Mouse (Mus musculus) kidney, postnatal 14 days (tissue): ENCODE data around the gene Stk16.

Source experiments
- DNase-seq: peaks from one replicate; pipeline ENCODE4 v3.0.0; 2022; ENCODE audit warnings: mixed read lengths

The Stk16 gene

DNA sequence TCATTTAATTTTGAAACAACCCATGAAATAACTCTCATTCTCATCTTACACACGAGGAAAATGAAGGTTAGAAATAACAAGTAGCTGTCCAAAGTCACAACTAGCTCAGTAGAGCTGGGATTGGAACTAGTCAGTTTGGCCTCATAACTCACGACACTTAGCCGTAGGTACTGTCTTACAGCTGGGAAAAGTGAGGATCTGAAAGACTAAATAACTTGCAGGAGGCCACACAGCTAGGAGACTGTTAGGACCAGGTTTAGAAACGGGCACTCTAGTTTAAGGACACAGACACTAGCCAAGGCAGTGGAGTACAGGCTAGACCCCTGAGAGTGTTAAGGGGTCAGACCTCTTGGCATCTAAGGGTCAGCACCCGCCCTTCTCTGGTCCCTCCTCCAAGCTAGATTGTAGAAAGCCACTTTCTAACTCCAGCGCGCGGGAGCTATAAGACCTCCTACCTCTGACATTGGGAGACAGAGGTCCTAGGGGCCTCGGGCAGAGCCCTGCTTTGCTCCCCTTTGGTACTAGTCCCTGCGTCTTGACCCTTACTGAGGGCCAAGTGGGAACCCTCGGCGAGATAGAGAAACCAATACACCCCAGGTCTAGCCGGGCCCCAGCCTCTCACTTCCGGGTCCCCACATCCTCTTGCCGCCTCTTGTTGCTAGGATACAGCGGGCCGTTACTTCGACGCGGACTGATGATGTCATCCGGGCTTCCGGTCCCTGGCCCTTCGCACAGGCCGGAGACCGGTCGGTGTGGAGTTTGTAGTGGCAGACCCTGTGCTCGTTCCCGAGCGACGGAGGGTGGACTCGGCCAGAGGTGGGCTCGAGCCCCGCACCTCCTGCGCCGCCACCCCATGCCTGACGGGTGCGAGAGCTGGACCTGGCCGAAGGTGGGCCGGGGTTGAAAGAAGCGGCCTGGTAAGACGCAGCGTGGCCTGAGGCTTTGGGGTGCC, at the start of gene Stk16, which contains the start of gene Glb1l:
Stk16 (plus strand) TSS at position 703 of the 952 bp plus-strand sequence.
Glb1l (minus strand) TSS at position 678 of the 952 bp plus-strand sequence.
- DNase-seq: peak; percentile 98

GRCm38 (mm10) chr1:75168093-75168471, 42.6 kb upstream of the Stk16 start:
- DNase-seq: no peak

DNA sequence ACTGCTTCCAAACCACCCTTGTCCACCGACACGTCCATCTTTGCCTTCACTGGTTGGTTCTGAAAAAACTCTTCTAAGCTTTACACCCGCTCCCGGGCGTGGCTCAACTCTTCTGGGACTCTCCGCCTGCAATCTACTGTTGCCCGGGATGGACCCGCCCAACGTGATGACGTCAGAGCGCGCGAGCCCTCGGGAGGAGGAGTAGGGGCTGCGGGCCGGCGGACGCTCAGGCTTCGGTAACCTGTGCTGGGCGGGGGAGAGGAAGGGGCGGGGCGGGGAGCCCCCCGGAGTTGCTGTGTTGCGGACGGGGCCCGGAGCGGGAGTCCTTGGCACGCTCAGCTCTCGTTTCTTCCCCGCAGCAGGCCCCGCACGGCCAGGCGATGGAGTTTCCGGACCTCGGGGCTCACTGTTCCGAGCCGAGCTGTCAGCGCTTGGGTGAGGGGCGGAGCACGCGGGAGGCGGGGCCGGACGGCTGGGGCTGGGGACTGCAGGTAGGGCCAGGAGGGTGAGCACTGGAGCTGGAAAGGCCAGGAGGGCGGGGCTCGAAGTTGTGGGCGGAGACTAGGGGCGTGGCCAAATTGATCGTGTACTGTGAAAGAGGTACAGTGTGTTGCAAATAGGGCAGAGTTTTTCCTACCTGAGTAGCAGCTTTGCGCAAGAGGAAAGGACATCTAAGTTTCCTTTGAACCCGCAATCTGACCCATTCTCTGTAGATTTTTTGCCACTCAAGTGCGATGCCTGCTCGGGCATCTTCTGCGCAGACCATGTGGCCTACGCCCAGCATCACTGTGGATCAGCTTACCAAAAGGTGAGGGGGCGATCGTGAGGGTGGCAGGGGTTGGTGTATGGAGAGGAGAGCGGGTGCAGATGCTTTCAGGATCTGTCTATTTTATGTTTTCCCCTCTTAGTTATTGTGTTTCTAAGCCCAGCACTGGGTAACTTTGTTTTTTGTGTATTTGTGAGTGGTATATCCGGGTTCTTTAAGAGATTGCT, 41.9 kb upstream of the Stk16 start, which contains the start of gene Zfand2b:
Zfand2b (plus strand) TSS at position 175 of the 993 bp plus-strand sequence.
- peak; percentile 97 for DNase-seq

GRCm38 (mm10) chr1:75179334-75180104, 31.1 kb upstream of the Stk16 start:
- peak; percentile 62 for DNase-seq

DNA sequence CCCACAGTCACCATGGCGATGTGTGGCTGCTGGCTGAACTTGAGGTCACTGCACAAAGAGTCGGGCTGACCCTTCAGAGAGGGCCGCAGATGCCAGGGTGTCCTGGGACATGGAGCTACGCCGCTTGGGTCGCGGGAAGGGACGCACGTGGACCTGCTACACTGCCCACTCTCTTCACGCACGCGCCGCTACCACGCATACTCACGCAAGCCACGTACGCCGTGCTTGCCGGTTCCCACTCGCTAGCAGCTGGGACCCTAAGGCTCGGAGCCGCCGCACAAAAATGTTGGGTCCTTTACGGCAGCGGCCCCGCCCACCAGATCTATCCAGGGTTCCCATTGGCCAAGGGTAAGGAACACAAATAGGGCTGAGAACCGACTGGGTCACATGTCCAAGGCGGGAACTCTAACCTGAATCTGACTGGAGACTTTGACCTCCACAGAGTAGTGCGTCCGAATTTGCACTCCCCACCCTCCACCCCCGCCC, 30.5 kb upstream of the Stk16 start, which contains the start of gene Abcb6:
Abcb6 (minus strand) TSS at position 288 of the 486 bp plus-strand sequence.
- DNase-seq: peak; percentile 94

DNA sequence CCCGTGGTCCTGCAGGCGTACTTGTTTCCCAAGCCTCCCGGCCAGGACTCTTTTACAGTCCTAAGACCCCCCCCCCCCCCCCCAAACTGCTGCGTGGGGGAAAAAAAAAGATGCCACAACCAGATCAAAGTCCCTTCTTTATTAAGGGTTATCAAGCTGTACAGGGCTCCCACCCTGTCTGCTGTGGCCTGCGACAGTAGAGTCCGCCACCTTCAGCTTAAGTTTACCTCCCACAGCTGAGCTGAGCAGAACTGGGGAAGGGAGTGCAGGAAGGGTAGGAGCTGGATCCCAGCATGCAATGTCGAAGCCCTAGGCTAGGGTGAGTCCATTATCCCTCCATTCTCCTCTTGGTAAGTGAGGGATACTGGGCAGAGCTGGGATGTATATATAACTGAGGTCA, 29.9 kb upstream of the Stk16 start:
- no peak for DNase-seq

DNA sequence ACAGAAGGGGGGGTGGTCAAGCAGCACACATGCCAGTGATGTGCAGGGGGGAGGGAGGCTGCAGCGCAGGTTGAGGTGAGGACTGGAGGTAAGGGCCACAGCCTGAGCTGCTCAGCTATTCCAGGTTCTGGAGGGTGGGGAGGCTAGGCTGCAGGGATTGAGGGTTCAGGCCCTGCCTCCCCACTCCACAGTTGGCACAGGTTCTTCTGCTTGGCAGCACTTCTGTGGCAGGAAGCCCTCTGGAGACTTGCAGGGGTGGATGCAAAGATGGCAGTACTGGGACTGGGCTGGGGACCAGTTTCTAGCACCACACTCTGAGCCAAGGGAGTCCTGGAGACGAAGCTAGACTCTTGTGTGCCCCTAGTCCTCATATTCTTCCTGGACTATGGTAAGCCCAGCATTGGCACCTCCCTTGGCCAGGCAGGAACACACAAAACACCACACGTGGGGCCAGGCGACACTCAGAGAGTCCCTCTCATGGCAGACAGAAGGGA, 29.2 kb upstream of the Stk16 start:
- no peak for DNase-seq

GRCm38 (mm10) chr1:75182160-75182559, 28.5 kb upstream of the Stk16 start:
- no peak for DNase-seq

GRCm38 (mm10) chr1:75185495-75185894, 25.1 kb upstream of the Stk16 start:
- no peak for DNase-seq

DNA sequence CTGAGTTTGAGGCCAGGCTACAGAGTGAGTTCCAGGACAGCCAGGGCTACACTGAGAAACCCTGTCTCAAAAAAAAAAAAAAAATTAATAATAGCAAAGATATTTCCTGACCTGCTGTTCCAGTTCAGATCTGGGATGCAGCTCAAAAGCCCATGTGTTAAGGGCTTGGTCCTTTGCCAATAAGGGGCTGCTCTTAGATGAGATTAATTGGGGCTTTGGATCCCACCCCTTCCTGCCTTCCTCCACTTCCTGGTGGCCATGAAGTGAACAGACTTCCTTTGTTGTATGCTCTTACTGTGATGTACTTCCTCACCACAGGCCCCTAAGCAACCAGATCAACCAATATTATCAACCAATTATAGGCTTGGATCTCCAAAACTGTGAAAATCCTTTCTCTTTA, 23.5 kb upstream of the Stk16 start:
- no peak for DNase-seq

DNA sequence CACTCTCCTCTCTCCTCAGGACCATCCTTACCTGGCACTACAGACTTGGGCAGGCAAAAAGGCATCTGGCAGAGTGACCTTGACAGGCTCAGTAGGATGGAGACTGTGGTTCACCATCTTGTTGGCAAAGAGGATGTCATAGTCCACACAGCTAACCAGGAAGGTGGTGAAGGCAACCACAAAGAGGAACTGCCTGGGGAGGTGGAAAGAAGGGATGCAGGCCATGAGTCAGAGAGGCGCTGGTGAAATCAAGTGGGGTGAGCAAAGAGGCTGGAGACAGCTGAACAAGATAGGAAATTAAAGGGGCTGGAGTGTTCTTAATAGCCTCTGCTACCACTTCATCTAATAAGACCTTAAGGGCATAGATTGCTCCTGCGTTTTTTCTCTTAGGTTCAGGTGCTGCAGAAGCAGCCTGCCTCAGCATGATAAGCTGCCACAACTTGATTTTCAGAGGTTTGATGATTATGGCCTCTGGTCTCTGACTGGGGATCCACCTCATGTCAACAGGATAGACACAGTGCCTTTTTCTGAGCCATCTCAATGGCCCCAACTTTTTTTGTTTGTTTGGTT, 22.6 kb upstream of the Stk16 start:
- DNase-seq: no peak

DNA sequence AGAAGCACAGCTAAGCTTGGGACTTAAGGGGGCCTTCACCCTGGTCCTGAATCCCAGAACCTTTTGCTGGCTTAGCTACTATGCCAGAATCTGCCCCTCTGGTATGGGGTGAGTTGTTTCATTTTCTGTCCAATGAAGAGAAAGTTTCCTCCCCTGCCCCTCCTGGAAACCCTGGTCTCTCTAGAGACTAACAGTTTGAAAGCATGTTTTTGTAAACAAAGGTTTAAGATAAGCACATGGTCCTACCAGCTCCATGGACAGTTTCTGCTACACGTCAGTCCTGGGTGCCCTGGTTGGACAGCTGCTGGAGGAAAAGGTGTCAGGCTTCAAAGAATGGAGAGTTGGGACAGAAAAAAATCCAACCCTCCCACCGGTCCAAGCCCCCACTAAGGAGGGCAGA, 20.1 kb upstream of the Stk16 start:
- no peak for DNase-seq

GRCm38 (mm10) chr1:75191258-75191621, 19.4 kb upstream of the Stk16 start:
- DNase-seq: no peak

GRCm38 (mm10) chr1:75191622-75192402, 18.8 kb upstream of the Stk16 start, which contains the start of the genes Ankzf1 and Atg9a:
Ankzf1 (plus strand) TSS chr1:75192151.
Atg9a (minus strand) TSS chr1:75192196.
- DNase-seq: peak; percentile 97

- DNase-seq: peak; percentile 70
These were observed 18.2 kb upstream of the Stk16 start for GRCm38 (mm10) chr1:75192452-75192851.

- DNase-seq: peak; percentile 56
These were observed 9.4 kb upstream of the Stk16 start for GRCm38 (mm10) chr1:75201236-75201635.

GRCm38 (mm10) chr1:75208967-75209678, 1.5 kb upstream of the Stk16 start:
- DNase-seq: peak; percentile 88

GRCm38 (mm10) chr1:75211141-75211708, 587 bp downstream of the Stk16 start:
- DNase-seq: no peak

DNA sequence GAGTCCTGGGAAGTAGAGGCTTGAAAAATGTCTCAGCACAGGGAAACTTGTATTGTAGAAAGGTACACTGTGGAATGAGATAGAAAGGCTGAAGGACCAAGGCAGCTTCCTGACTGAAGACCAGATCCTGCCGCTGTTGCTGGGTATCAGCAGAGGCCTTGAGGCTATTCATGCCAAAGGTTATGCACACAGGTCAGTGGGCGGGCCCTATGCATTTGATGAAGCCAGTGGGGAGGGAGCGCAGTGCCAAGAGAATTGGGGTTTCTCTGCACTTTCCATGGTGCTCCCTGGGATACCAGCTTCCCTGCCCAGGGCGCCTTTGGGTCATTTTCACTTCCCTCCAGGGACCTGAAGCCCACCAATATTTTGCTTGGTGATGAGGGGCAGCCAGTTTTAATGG, 1.9 kb downstream of the Stk16 start:
- no peak for DNase-seq
